Mouse (Mus musculus) G1E (cell line): Measurements from ENCODE around the gene Slc15a4. TPM values are rescaled to one million over a fixed set of nuclear protein-coding genes. Genes with fewer than 3 reads are reported as not detected.

Experiments
- ATAC-seq: 2 replicates; pipeline ENCODE4 v1.8.0; 2016; ENCODE audit warnings: mild to moderate bottlenecking; ENCODE audit not compliant: insufficient number of reproducible peaks, poor library complexity, low FRiP score, severe bottlenecking; ENCODE audit errors: extremely low read depth
- DNase-seq: peaks from one replicate; pipeline ENCODE4 v3.0.0; 2012; ENCODE audit warnings: low spot score
- H3K27me3 ChIP-seq: 2 replicates; pipeline ENCODE4 v1.6.1; 2012; ENCODE audit warnings: mild to moderate bottlenecking, low read length, inconsistent platforms; ENCODE audit not compliant: insufficient read depth
- H3K36me3 ChIP-seq: replicated peaks from 2 replicates; pipeline ENCODE3; 2012; ENCODE audit warnings: mild to moderate bottlenecking, inconsistent platforms
- H3K4me1 ChIP-seq: 2 replicates; pipeline ENCODE4 v1.6.1; 2012; ENCODE audit warnings: low read depth, low read length, inconsistent platforms, mixed read lengths; ENCODE audit not compliant: insufficient read depth
- H3K4me3 ChIP-seq: 2 replicates; pipeline ENCODE4 v1.5.1; 2012; ENCODE audit warnings: low read depth, mild to moderate bottlenecking, inconsistent platforms, low read length, moderate library complexity, mixed read lengths
- H3K9me3 ChIP-seq: replicated peaks from 2 replicates; pipeline ENCODE4 v1.6.1; 2012; ENCODE audit warnings: inconsistent platforms
- CTCF ChIP-seq: IDR thresholded peaks from 2 replicates; pipeline ENCODE4 v1.5.1; 2012; ENCODE audit warnings: low read depth, low read length, inconsistent platforms, mixed read lengths
- GATA1 ChIP-seq: IDR thresholded peaks from 2 replicates; pipeline ENCODE4 v1.6.1; 2012; ENCODE audit warnings: borderline replicate concordance, low read length, inconsistent platforms, mixed read lengths
- GATA2 ChIP-seq: IDR thresholded peaks from 2 replicates; pipeline ENCODE4 v1.6.1; 2012; ENCODE audit warnings: low read depth, low read length, inconsistent platforms, borderline replicate concordance
- POLR2AphosphoS5 ChIP-seq: IDR thresholded peaks from 2 replicates; pipeline ENCODE4 v1.6.1; 2012; ENCODE audit warnings: low read depth, low read length, inconsistent platforms; ENCODE audit not compliant: insufficient replicate concordance
- TAL1 ChIP-seq: conservative IDR thresholded peaks from 2 replicates; pipeline ENCODE4 v1.6.1; 2012; ENCODE audit warnings: low read depth, low read length, inconsistent platforms, mixed read lengths
- polyA plus RNA-seq: library from polyadenylated mRNA; stranded (reverse); fragments of >175 nt; gene quantifications from 2 replicates; pipeline ENCODE4 v1.2.3, GENCODE M21; 2012
- total RNA-seq, 2 experiments: library from RNA; stranded (forward) in 1 of 2; stranded (reverse) in 1 of 2; fragments of 200-1000 nt in 1 of 2; fragments of >200 nt in 1 of 2; fragmentation: Nextera tagmentation in 1 of 2; gene quantifications; 2 replicates each; pipeline ENCODE4 v1.2.3; 2014 to 2017

Gene Slc15a4
- total and polyA plus RNA-seq, 3 experiments, result 10.2 to 41.3 (median 19.2) TPM

- Histone ChIP-seq H3K4me1 (no peaks in the 10 kb centered on the region), H3K9me3 (no peaks in the 10 kb centered on the region), H3K4me3 (no peak overlapping the region), H3K27me3 (no peaks in the 10 kb centered on the region), H3K36me3 (peaks cover 98% of the 10 kb centered on the region)
- TF ChIP-seq GATA2 (no peak), POLR2AphosphoS5 (no peak), CTCF (no peak), GATA1 (no peak), TAL1 (no peak)
- no peak for DNase-seq
- no peak for ATAC-seq
Observed at GRCm38 (mm10) chr5:127602996-127603395, 29.7 kb downstream of the Slc15a4 start.

GRCm38 (mm10) chr5:127596862-127597261 is 35.8 kb downstream of the Slc15a4 start:
- Histone ChIP-seq H3K36me3 (peaks cover 98% of the 10 kb centered on the region), H3K27me3 (no peaks in the 10 kb centered on the region), H3K4me1 (no peaks in the 10 kb centered on the region), H3K4me3 (no peak overlapping the region), H3K9me3 (no peaks in the 10 kb centered on the region)
- no peak for TF ChIP-seq CTCF
- no peak for TF ChIP-seq POLR2AphosphoS5
- TF ChIP-seq GATA2, result no peak
- no peak for TF ChIP-seq TAL1
- TF ChIP-seq GATA1, result no peak
- DNase-seq, result no peak
- no peak for ATAC-seq

- Histone ChIP-seq H3K4me1 (no peaks in the 10 kb centered on the region), H3K36me3 (peaks cover 98% of the 10 kb centered on the region), H3K27me3 (no peaks in the 10 kb centered on the region), H3K4me3 (no peak overlapping the region), H3K9me3 (no peaks in the 10 kb centered on the region)
- DNase-seq (no peak), ATAC-seq (no peak)
- TF ChIP-seq CTCF (no peak), POLR2AphosphoS5 (no peak), TAL1 (no peak), GATA1 (no peak), GATA2 (no peak)
Observed at GRCm38 (mm10) chr5:127595676-127596075, 37.0 kb downstream of the Slc15a4 start.

- Histone ChIP-seq H3K9me3 (no peaks in the 10 kb centered on the region), H3K27me3 (no peaks in the 10 kb centered on the region), H3K4me3 (no peak overlapping the region), H3K4me1 (no peaks in the 10 kb centered on the region), H3K36me3 (peaks cover 80% of the 10 kb centered on the region)
- DNase-seq (no peak), ATAC-seq (no peak)
- TF ChIP-seq CTCF (0 out of 2 replicates have a peak, but pooled peaks have one; percentile 39), POLR2AphosphoS5 (no peak)
Observed at GRCm38 (mm10) chr5:127592854-127593253, 39.8 kb downstream of the Slc15a4 start.

GRCm38 (mm10) chr5:127592406-127592805 is 40.3 kb downstream of the Slc15a4 start:
- Histone ChIP-seq H3K36me3 (peaks cover 76% of the 10 kb centered on the region), H3K4me3 (no peak overlapping the region), H3K4me1 (no peaks in the 10 kb centered on the region), H3K27me3 (no peaks in the 10 kb centered on the region), H3K9me3 (no peaks in the 10 kb centered on the region)
- ATAC-seq, result no peak
- TF ChIP-seq GATA1 (no peak), TAL1 (no peak), GATA2 (no peak), CTCF (no peak), POLR2AphosphoS5 (no peak)
- DNase-seq, result no peak

GRCm38 (mm10) chr5:127587854-127588253 is 44.8 kb downstream of the Slc15a4 start:
- Histone ChIP-seq H3K4me1 (no peaks in the 10 kb centered on the region), H3K4me3 (no peak overlapping the region), H3K36me3 (peaks cover 30% of the 10 kb centered on the region), H3K9me3 (0 out of 2 replicates have a peak, but pooled peaks cover 3% of the 10 kb centered on the region), H3K27me3 (no peaks in the 10 kb centered on the region)
- DNase-seq (no peak), ATAC-seq (no peak)
- TF ChIP-seq POLR2AphosphoS5 (no peak), TAL1 (no peak), GATA2 (no peak), CTCF (no peak), GATA1 (no peak)

- Histone ChIP-seq H3K4me1 (no peaks in the 10 kb centered on the region), H3K4me3 (no peak overlapping the region), H3K27me3 (no peaks in the 10 kb centered on the region), H3K9me3 (peaks cover 19% of the 10 kb centered on the region), H3K36me3 (no peaks in the 10 kb centered on the region)
- no peak; the same call in 1 of the 2 replicates for ATAC-seq
- DNase-seq, result no peak
- TF ChIP-seq GATA1 (no peak), POLR2AphosphoS5 (no peak), TAL1 (no peak), CTCF (no peak), GATA2 (no peak)
Observed at GRCm38 (mm10) chr5:127583658-127584057, 49.0 kb downstream of the Slc15a4 start.
